Mouse (Mus musculus) cerebellum, adult (tissue): ENCODE measurements around the gene Prune2.

Experiments
- ATAC-seq: cut with Nextera tagmentation; 2 replicates; pipeline ENCODE4 v1.9.2; 2017; ENCODE audit warnings: mild to moderate bottlenecking, moderate library complexity, mixed read lengths; ENCODE audit not compliant: insufficient number of reproducible peaks, low FRiP score, low TSS enrichment

Gene Prune2

GRCm38 (mm10) chr19:17108782-17109181, 152.9 kb downstream of the Prune2 start:
- no peak for ATAC-seq

GRCm38 (mm10) chr19:17124034-17124735, 168.3 kb downstream of the Prune2 start:
- ATAC-seq = 0 out of 2 replicates have a peak, but pooled peaks have one; percentile 37

GRCm38 (mm10) chr19:17125380-17125779, 169.5 kb downstream of the Prune2 start:
- no peak for ATAC-seq

GRCm38 (mm10) chr19:17130544-17130943, 174.6 kb downstream of the Prune2 start:
- no peak for ATAC-seq

DNA sequence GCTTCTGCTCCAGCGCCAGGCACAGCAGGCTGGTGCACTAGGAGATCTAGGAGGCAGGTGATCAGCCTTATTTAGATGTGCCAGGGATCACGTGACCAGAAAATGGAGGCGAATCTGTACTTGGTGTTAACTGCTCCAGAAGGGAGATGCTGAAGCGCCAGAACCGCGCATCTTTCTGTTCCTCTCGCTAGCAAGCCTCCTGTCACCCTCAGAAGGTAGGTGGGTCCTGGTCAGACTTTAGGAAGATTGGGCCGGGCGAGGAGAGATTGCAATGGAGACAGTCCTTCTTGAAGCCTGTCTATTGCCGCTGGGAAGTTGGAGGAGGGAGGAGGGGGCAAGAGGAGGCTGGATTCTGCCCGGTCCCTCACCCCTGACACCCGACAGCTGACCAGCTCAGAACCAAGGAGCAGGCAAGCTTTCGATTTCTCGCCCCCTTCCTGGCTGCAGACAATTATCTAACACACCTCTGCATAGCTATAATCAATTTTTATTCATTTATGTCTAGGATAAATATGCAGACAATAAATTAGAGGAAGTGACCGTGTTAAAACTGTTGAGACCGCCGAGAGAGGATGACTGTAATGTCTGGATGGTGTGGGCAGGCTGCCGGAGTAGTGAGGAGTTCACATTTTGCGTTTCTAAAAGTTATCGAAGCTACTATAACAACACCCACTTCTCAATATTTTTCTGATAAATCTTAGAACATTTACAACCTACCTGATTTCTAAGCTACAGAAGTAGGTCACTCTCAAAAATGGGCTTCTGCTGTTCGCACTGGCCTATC, 181.0 kb downstream of the Prune2 start:
- peak; percentile 83 for ATAC-seq

DNA sequence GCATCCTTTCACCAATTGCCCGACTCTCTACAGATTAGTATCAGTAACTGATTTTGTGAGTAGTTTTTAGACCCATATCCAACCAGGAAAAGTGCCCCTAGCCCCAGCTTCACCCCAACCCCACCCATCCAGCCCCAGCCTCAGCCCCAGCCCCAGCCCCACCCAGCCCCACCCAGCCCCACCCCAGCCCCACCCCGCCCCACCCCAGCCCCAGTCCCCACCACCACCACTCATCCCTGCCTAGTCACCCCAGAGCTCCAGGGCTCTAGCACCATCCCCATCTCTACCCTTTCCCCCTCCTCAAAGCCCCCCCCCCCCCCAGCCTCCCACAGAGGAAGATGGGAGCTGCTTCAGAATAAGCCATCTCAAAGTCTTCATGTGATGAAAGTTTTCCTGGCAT, 181.7 kb downstream of the Prune2 start:
- no peak for ATAC-seq

- ATAC-seq = no peak
These were observed 182.4 kb downstream of the Prune2 start for GRCm38 (mm10) chr19:17138144-17138915.

DNA sequence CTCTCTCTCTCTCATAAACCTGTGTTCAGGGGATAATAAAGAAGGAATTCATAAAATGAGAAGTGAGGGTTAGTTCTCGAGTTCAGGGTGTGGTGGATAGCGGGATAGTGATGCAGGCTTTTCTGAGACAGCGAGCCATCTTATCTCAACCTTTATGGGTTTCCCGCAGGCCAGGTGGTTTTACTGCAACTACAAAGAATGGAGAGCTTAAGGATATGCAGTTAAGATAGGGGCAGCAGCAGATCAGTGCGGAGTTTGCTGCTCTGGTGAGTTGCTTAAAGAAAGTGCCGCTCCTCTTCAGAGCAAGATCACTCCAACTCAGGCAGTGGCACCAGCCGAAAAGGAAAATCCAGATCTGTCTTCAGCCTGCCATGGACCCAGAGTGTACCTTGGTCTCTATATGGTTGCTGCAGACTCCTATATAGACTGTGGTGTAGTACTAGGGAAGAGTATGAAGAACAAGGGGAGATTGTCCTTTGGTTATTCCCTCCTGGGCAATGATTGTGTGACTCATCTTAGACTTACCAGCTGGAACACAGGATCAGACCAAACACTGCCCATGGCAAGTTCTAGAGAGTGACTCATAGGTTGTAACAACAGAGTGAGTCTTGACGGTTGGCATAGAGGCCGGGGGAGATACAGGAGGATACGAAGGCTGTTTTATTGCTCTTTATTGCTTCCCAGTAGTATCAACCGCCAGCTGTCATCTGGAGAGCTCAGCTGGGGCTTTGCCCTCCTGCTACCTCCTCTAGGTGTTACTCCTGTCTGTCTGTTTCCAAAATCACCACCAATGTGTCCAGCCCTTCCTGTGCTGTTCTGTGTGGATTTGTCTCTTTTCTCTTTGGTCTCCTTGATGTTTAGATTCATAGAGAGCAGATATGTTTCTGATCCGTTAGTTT, 184.3 kb downstream of the Prune2 start:
- ATAC-seq = no peak

DNA sequence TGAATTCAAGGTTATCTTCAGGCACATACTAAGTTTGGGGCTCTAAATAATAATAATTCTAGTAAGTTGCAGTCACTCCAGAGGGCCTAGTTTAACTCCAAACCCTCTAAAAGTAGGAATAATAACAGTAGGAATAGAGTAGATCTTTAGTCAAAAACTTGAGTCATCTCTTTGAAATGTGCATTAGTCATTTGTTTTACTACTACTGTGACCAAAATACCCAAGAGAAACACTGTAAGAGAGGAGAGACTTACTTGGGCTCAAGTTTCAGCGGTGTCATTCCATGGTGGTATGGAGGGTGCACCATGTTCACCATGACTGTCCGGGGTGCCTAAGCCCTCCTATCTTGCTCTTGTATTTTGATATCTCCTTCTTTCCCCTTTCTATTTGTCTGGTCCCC, 187.3 kb downstream of the Prune2 start:
- ATAC-seq = no peak

DNA sequence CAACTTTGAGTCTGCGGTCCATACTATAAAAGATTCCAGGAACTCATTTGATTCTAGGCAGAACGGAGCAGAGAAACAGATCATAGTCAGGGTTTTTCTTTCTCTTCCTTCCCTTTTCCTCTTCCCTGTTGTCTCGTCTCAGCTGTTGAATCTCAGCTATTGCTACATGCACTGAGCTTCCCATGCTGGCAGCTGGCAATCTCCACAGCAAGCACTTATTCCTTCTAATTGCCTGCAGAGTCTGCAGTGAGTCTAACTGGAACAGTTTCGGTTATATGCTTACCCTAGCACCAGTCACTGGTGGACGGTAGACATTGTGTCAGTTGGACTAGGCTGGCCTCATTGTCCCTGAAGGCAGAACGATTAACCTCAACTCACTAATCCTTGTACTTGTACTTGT, 188.3 kb downstream of the Prune2 start:
- peak; percentile 17; the same call in 1 of the 2 replicates for ATAC-seq

DNA sequence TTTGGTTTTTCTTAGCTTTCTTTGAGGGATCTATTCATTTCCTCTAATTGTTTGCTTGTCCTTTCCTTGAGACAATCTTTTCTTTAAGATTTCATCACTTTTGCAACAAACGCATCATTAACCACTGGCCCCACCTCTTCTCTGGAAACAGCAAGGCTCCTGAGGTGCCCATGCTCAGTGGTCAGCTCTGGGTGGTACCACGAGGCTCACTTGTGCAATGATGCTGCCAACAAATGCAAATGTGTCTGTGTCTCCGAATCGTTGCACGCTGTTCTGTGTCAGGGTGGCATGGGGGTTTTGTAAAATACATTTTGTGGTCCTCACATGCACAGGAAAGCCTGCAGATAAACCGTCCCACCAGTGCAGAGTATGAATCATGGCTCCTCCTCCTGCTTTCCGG, 194.1 kb downstream of the Prune2 start:
- no peak for ATAC-seq

DNA sequence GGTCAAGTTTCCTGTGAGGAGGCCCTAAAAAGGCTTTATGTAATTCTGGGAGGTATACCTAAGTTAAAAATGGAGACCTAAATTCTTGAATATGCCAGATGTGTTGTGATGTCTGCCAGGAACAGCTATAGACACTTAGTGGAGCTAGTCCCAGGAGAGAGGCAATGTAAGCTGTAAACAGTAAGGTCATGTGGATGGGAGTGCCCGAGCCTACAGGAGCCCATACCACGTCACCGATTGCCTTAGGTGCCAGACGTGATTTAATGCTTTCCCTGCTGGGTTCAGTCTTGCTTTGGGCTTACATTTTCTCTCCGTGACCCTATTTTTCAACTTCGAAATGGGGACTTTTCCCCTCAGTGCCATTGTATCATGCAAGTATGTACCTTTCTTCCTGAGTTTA, 195.9 kb downstream of the Prune2 start:
- no peak for ATAC-seq

GRCm38 (mm10) chr19:17152461-17152860, 196.5 kb downstream of the Prune2 start:
- no peak for ATAC-seq

- ATAC-seq = peak; percentile 39
These were observed 198.2 kb downstream of the Prune2 start for GRCm38 (mm10) chr19:17153911-17154639.

- no peak for ATAC-seq
These were observed 199.3 kb downstream of the Prune2 start for GRCm38 (mm10) chr19:17155216-17155615.

- ATAC-seq = peak; percentile 86
These were observed 203.8 kb downstream of the Prune2 start for GRCm38 (mm10) chr19:17159676-17160075.

GRCm38 (mm10) chr19:17160231-17160630, 204.3 kb downstream of the Prune2 start:
- ATAC-seq = peak; percentile 62

DNA sequence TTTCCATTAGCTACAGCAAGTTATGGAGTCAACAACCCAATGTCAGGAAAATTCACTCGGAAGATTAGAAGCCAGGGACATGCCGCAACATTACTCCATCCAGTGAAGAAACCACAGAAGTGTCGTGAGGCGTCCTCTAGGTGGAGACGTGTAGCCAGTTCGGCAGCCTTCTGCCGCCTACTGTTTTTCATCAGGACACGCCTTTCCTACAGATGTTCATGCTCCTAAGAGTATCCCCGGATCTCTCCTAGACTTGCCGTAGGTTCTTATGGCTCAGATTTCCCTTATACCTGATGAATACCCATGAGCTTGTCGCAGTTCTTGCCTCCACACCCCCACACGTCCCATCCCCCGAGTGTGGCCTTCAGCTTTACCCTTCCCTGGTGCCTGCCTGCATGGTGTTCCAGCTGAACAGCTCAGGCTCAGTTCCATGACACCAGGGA, 207.6 kb downstream of the Prune2 start:
- no peak for ATAC-seq

GRCm38 (mm10) chr19:17166288-17166687, 210.4 kb downstream of the Prune2 start:
- ATAC-seq = no peak
